Mouse (Mus musculus) limb, embryonic 11.5 days (tissue): ENCODE data around the gene Map10. TPM values are rescaled to one million over a fixed set of nuclear protein-coding genes. Genes with fewer than 3 reads are reported as not detected.

Experiments used
- ATAC-seq: fragments of 200-750 bp; cut with Nextera tagmentation; 2 replicates; pipeline ENCODE4 v1.8.0; 2017; ENCODE audit warnings: low read depth; ENCODE audit not compliant: insufficient number of reproducible peaks, low FRiP score, low TSS enrichment
- DNase-seq: peaks from one replicate; pipeline ENCODE4 v3.0.0-alpha.2; 2015; ENCODE audit warnings: low spot score
- H3K27ac ChIP-seq: fragments of 300-500 bp; sonication (generic); replicated peaks from 2 replicates; pipeline ENCODE4 v1.5.1; 2014; ENCODE audit warnings: low read depth, mild to moderate bottlenecking, low read length
- H3K27me3 ChIP-seq: fragments of 300-500 bp; sonication (generic); 2 replicates; pipeline ENCODE4 v1.6.1; 2014; ENCODE audit warnings: mild to moderate bottlenecking, low read length, mixed read lengths; ENCODE audit not compliant: control insufficient read depth, insufficient read depth
- H3K36me3 ChIP-seq: fragments of 300-500 bp; sonication (generic); 2 replicates; pipeline ENCODE4 v1.6.1; 2014; ENCODE audit warnings: mild to moderate bottlenecking, low read length, moderate library complexity, mixed read lengths; ENCODE audit not compliant: control insufficient read depth, insufficient read depth
- H3K4me1 ChIP-seq: fragments of 300-500 bp; sonication (generic); 2 replicates; pipeline ENCODE4 v1.6.1; 2014; ENCODE audit warnings: low read length, mixed read lengths; ENCODE audit not compliant: control insufficient read depth, insufficient read depth
- H3K4me2 ChIP-seq: fragments of 300-500 bp; sonication (generic); 2 replicates; pipeline ENCODE4 v1.6.1; 2014; ENCODE audit warnings: low read depth, mild to moderate bottlenecking, moderate library complexity; ENCODE audit not compliant: severe bottlenecking
- H3K4me3 ChIP-seq: fragments of 300-500 bp; sonication (generic); 2 replicates; pipeline ENCODE4 v1.5.1; 2014; ENCODE audit warnings: low read depth, low read length
- H3K9ac ChIP-seq: fragments of 300-500 bp; sonication (generic); 2 replicates; pipeline ENCODE4 v1.6.1; 2014; ENCODE audit warnings: mild to moderate bottlenecking, low read length
- H3K9me3 ChIP-seq: fragments of 300-500 bp; sonication (generic); 2 replicates; pipeline ENCODE4 v1.6.1; 2016; ENCODE audit warnings: low read length; ENCODE audit not compliant: control insufficient read depth
- WGBS: fragments of 180-500 bp; shearing (Covaris S2); extraction: QIAGEN DNeasy Blood & Tissue Kit; methylation state at CpG from one replicate; pipeline ENCODE4 v1.1.7; 2014; 5-methylcytosine and 5-hydroxymethylcytosine counted together
- polyA plus RNA-seq: library from polyadenylated mRNA; unstranded; fragments of >200 nt; fragmentation: Nextera tagmentation; extraction: Ambion mirVana; gene quantifications from 2 replicates; pipeline ENCODE4 v1.2.1, GENCODE M21; 2014

Gene Map10
- polyA plus RNA-seq, 1 experiment from 2014 or later = 7.0 TPM

DNA sequence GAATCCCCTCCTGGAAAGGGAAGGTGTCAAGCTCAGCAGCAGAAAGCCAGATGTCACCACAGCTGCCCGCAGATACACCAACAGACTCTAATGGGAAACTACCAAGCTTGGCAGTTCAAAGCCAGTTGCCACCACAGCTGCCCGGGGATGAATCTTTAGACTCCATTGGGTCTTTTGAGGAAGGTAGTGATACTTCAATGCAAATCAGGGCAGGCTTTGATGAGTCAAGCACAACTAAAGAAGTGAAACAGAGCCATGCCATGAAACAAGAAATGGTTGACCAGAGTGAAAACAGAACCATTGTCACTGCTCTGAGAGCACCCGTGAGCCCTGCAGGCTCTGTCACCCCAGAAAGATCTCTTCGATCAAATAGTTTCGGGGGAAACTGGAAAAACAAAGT is 1.8 kb downstream of the Map10 start:
- Histone ChIP-seq H3K9me3 (peaks cover 18% of the 10 kb centered on the region; the same call in 1 of the 2 replicates), H3K27me3 (no peaks in the 10 kb centered on the region), H3K4me1 (no peaks in the 10 kb centered on the region; the same call in 1 of the 2 replicates), H3K36me3 (peaks cover 2% of the 10 kb centered on the region; the same call in 1 of the 2 replicates), H3K4me2 (no peak overlapping the region), H3K9ac (no peak overlapping the region), H3K4me3 (no peak overlapping the region), H3K27ac (no peak overlapping the region)
- DNase-seq = no peak
- WGBS = 94% methylated on average over 5 of the region's 5 CpGs
- ATAC-seq = no peak

DNA sequence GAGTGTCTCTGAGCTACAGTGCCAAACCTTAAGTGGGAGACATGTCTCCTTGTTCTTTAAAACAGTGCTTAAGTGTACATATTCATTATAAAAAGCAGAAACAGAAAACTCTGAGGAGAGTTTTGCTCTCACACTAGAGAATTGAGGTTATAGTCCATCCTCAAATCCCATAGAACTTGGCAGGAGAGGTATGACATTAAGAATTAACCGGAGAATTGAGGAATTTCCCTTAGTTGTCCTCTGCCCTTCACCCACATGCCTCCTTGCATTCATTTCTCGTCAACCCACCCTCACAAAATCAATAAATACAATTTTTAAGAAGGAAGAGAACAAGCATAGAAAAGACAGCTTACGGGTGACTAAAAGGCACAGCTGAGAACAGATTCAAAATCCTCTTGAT is 6.2 kb downstream of the Map10 start:
- Histone ChIP-seq H3K9me3 (peaks cover 13% of the 10 kb centered on the region; the same call in 1 of the 2 replicates), H3K4me2 (no peak overlapping the region), H3K27me3 (no peaks in the 10 kb centered on the region), H3K4me3 (no peak overlapping the region), H3K27ac (no peak overlapping the region), H3K9ac (no peak overlapping the region), H3K4me1 (no peaks in the 10 kb centered on the region), H3K36me3 (peaks cover 2% of the 10 kb centered on the region; the same call in 1 of the 2 replicates)
- ATAC-seq (no peak), DNase-seq (no peak)
- 82% methylated on average over 3 of the region's 3 CpGs for WGBS

DNA sequence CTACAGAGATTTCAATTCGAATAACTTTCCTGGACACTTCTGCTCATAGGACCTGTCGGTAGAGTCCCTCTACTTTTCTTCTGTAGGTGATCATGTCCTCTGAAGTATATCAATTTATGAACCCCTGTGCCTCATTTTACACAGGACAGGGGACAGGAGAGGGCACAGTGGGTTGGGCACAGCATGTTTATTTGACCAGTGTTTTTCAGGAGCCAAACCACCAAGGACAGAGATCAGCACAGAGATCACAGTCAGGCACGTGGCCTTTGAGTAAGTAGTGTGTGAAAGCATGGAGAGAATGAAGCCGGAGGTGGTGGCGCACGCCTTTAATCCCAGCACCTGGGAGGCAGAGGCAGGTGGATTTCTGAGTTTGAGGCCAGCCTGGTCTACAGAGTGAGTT is 7.9 kb downstream of the Map10 start:
- DNase-seq (no peak), ATAC-seq (no peak)
- Histone ChIP-seq H3K4me1 (no peaks in the 10 kb centered on the region), H3K9ac (no peak overlapping the region), H3K4me3 (no peak overlapping the region), H3K27me3 (no peaks in the 10 kb centered on the region), H3K36me3 (no peaks in the 10 kb centered on the region), H3K27ac (no peak overlapping the region), H3K9me3 (no peaks in the 10 kb centered on the region), H3K4me2 (no peak overlapping the region)
- WGBS = 90% methylated on average over 6 of the region's 6 CpGs

DNA sequence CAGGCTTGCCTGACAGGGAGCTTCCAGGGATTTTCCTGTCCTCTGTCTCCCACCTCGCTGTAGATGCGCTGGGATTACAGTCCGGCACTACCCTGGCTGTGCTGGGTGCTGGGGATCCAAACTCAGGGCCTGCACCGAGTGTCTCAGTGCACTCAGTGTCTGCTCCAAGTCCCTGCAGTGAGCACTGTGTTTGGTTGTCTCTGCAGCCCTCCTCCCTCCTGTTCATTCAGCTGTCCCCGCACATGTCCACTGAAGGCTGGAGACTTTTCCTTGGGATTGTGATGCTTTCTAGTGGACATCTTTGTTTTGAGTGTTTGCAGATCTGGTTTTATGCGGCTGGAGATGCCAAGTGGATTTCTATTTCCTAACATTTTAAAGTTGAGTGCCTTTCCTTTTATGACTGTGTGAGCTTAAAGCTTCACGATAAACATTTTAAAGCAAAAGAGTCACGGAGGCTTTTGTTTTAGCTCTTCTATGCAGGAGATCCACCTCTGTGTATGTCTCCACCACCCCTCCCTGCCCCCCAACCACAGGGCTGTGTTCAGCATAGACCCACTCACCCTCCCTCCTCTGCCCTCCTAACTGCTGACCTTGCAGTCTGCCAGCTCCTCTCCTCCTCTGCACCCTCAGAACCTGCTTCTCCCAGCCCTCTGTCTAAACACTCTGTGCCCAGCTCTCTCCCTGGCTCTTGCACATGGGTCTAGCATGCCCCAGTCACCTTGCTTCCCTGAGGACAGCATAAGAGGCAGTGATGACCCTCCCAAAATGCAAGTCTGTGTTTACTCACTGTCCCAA is 9.4 kb downstream of the Map10 start:
- no peaks in the 10 kb centered on the region for H3K4me1 ChIP-seq
- ATAC-seq = no peak
- H3K4me3 ChIP-seq = no peak overlapping the region
- no peaks in the 10 kb centered on the region for H3K36me3 ChIP-seq
- H3K4me2 ChIP-seq = no peak overlapping the region
- no peak overlapping the region for H3K9ac ChIP-seq
- no peak for DNase-seq
- WGBS = 84% methylated on average over 8 of the region's 8 CpGs
- no peaks in the 10 kb centered on the region for H3K27me3 ChIP-seq
- no peak overlapping the region for H3K27ac ChIP-seq
- no peaks in the 10 kb centered on the region for H3K9me3 ChIP-seq

DNA sequence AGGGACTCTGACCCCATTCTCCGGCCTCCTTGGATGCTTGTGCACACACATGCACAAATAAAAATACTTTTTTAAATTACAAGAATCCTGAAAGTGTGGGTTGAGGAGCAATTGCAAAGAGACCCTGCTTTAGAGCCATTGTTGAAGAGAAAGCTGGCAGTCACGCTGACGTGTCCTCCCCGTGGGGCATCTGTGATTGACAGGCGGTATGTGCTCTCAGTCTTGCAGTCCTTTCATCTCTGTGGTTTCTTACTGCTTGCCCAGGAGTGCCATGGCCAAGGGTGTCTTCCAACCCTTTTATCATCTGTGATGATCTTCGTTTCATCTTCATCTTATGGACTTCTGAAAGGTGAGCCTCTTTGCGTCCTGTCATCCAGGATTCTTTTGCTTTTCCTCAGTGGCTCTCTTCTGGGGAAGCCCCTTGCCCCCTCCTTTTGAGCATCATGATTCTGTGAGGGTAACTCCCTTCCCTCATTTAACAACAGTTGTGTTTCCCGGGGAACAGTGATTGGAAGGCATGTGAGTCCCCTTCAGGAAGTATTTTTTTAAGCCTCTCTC is 11.3 kb downstream of the Map10 start:
- no peaks in the 10 kb centered on the region for H3K27me3 ChIP-seq
- H3K4me1 ChIP-seq = no peaks in the 10 kb centered on the region
- no peak overlapping the region for H3K4me2 ChIP-seq
- DNase-seq (no peak), ATAC-seq (no peak)
- H3K36me3 ChIP-seq = no peaks in the 10 kb centered on the region
- no peak overlapping the region for H3K9ac ChIP-seq
- no peak overlapping the region for H3K27ac ChIP-seq
- WGBS = 56% methylated on average over 8 of the region's 8 CpGs
- H3K4me3 ChIP-seq = no peak overlapping the region
- H3K9me3 ChIP-seq = no peaks in the 10 kb centered on the region

DNA sequence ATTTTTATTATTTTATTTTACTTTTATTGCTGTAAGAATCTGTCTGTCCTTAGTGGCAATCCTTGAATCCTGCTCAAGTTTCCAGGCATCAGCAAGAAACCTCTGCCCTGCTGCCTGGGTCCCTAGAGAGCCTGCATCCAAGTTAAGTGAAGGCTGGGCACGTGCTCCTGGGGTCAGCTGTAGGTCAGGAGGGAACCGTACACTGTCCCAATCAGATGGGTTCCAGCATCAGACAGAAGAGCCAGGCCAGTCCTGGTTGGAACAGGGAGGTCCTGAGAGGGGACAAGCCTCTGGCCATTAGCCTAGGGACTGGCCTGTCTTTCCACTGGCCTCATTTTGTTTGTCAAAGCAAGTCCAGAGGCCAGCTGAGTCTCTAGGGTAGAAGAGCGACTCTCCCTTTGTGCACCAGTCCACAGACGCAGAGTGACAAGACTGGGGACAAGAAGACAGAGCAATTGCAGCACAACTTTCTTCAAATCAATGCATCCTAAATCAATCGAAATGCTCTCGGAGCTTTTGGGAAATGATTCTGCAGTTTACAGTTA is 15.7 kb downstream of the Map10 start:
- DNase-seq = no peak
- no peak overlapping the region for H3K4me3 ChIP-seq
- H3K4me1 ChIP-seq = no peaks in the 10 kb centered on the region
- no peaks in the 10 kb centered on the region for H3K36me3 ChIP-seq
- no peaks in the 10 kb centered on the region for H3K27me3 ChIP-seq
- no peaks in the 10 kb centered on the region for H3K9me3 ChIP-seq
- H3K27ac ChIP-seq = no peak overlapping the region
- ATAC-seq = no peak
- WGBS = 59% methylated on average over 6 of the region's 6 CpGs
- H3K4me2 ChIP-seq = no peak overlapping the region
- H3K9ac ChIP-seq = no peak overlapping the region

DNA sequence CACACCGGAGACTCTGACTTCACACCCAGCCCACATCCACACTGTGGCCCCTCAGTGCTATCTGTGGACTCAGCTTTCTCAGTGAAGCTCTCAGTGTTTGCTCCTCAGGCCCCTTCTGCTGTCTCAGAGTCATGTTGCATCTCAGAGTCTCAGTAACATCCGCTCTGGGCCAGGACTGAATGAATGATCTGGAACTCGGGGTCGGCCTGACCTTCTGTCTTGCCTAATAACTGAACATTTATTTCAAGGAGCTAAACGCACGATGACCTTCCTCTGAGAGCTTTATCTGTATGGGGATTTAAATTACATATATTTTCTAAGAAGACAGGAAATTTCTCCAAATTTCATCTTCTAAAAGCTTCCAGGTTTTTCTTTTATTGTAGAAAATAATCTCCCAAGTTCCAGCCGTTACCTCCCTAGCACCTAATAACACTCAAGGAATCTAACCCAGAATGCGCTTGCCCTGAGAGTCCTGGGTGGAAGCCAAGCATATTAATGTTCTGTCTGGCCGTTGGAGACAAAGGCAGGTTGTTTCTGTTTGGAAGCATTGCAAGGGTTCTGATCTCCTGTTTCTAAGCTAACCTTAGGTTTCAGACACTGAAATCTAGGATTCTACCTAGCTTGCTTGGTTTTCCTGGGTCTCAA is 16.7 kb downstream of the Map10 start:
- WGBS = 82% methylated on average over 9 of the region's 9 CpGs
- no peak for ATAC-seq
- Histone ChIP-seq H3K27me3 (no peaks in the 10 kb centered on the region), H3K36me3 (no peaks in the 10 kb centered on the region), H3K4me2 (no peak overlapping the region), H3K4me1 (no peaks in the 10 kb centered on the region), H3K27ac (no peak overlapping the region), H3K9me3 (no peaks in the 10 kb centered on the region), H3K4me3 (no peak overlapping the region), H3K9ac (no peak overlapping the region)
- DNase-seq = no peak

DNA sequence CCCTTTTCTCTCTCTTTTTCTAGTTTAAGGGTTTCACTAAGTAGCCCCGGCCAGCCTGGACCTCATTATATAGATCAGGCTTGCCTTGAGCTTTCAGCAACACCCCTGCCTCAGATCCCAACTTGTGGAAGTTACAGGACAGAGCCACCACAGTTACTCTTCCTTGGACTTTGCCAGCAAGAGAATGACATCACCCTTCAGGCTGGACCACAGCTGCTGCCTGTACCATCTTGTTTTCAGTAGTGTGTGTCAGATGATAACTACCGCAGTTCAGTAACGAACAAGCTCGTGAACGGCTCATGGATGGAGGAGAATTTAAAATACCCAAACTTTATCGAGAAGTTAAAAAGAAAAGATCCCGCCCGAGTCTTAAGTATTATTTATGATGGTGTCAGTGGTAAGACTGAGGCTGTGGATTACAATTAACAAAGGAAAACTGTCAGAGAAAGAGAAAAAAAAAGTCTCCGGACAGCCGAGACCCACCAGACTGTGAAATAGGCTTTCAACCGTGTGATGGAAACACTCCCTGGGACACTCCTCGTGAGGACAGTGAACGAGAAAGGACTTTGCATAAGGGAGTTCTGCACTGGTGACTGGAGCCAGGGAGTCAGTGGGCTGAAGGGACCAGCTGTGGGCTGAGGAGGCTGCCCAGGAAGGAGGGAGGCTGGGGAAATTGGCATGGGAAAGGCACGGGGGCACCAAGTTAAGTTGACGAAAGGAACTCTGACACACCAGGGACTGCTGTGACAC is 20.7 kb downstream of the Map10 start:
- Histone ChIP-seq H3K9ac (no peak overlapping the region), H3K27me3 (no peaks in the 10 kb centered on the region), H3K36me3 (no peaks in the 10 kb centered on the region), H3K4me2 (no peak overlapping the region), H3K4me1 (no peaks in the 10 kb centered on the region), H3K27ac (no peak overlapping the region), H3K4me3 (no peak overlapping the region), H3K9me3 (no peaks in the 10 kb centered on the region)
- 83% methylated on average over 15 of the region's 15 CpGs for WGBS
- DNase-seq (no peak), ATAC-seq (no peak)
